Mouse (Mus musculus): ENCODE measurements around the gene Smim24.

The Smim24 gene

DNA sequence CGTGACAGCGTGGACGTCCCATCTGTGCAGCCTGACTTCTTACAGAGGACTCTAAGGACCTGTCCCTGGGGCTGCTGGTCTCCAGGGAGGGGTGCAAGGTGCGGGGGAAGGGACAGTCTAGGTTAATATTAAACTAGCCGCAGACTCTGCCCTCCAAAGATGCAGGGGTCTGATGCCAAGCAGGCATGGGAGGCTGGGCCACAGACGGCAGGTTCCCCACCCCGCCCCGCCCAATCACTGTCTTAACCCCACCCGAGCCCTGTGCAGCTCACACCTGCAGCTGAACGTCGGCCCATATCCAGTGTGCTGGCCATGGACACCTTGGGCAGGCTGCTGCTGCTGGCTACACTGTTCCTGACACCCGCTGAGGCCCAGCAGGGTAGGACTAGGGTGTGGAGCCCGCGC lies at the start of gene Smim24:
Smim24 (plus strand) TSS at position 271 of the 405 bp plus-strand sequence.
- DNase-seq (ENCODE audit: low read depth, low spot score): no peak

DNA sequence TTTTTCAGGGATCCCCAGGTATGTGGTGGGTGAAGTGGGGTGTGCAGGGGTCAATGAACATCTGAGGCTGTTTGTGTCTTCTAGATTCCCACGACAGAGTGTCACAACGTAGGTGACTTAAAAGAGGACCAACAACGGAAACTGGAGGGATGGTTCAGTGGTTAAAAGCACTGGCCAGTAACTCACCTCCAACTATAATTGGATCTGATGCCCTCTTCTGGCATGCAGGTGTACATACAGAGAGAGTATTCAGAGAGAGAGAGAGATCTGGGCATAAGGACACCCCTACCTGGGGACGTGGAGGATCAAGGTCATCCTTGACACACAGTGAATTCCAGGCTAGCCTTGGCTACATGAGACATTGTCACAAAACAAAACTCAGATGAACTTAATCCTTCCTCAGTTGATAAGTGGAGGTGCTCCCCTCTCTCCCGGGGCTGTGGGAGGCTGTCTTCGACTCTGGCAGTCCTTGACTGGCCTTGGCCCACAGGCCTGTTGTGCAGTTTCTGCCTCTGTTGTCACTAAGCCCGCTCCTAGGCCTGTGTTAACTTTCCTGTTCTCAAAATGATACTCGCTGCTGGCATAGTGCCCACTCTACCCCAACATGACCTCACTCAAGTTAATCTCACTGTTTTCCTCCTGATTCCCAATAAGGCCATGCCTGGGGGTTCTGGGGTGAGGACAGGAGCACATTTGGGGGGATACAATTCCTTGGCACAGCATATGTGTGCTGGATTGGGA lies 48.3 kb upstream of the Smim24 start:
- no peak for DNase-seq (ENCODE audit: low read depth, low spot score)

- DNase-seq (ENCODE audit: low read depth, low spot score): no peak
Observed at GRCm38 (mm10) chr10:81345162-81345534, 47.7 kb upstream of the Smim24 start.

DNA sequence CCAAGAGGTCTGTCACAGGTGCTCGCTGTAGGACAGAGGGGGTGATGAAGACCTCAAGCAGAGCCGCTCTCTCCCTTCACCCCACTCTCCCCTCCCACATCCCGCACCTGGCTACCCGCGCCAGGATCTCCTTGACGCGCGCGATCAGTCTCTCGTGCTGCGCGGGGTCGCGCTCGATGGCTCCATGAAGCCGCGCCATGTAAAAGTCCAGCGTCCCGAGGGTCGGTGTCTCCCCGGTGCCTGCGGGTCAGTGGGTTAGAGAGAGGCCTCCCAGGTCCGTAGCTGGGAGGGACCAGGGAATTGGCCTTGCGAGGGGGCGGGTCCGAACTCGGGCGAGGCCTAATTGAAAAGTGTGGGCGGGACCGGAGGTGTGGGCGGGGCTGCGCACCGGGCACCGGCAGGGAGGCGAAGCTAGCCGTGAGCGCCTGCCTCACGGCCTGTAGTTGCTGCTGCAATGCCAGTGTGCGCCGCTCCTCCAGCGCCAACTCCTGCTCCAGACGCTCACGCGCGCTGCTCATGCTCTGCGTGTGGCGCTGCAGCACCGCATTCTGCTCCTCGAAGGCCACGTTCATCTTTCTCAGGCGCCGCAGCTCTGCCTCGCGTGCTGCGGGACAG lies 46.3 kb upstream of the Smim24 start:
- DNase-seq (ENCODE audit: low read depth, low spot score): no peak

- no peak for DNase-seq (ENCODE audit: low read depth, low spot score)
Observed at GRCm38 (mm10) chr10:81349146-81349545, 43.7 kb upstream of the Smim24 start.

GRCm38 (mm10) chr10:81349961-81350350 lies 42.9 kb upstream of the Smim24 start:
- DNase-seq (ENCODE audit: low read depth, low spot score): no peak

GRCm38 (mm10) chr10:81350351-81351063 lies 42.3 kb upstream of the Smim24 start, which contains the start of gene Hmg20b:
Gene Hmg20b, minus strand, starts transcription at chr10:81350480.
- peak; percentile 97 for DNase-seq (ENCODE audit: low read depth, low spot score)

DNA sequence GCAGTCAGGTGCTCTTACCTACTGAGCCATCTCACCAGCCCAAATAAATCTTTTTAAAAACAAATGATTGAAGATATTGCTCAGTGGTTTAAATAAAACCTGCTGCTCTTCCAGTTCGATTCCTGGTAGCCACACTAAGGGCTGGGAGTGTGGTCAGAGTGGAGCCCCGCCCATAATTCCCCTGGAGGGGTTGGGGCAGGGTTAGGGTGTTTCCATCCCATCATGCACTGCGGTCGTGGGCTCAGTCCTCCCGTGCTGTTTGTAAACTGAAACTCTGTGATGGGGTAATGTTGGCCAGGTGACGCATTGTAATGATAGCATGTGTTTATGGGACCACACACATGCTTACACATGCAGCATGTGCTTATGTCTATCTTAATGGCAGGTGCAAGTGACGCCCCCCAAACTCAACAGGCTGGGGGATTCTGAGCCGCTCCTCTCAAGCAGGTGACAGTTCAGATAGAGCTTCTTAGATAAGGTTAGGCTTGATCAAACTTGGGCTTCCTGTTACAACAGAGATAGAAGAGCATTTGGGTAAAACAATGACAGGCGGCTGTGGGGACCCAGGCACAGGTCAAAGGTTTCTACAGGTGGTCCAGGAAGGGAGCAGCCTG lies 41.1 kb upstream of the Smim24 start:
- no peak for DNase-seq (ENCODE audit: low read depth, low spot score)

DNA sequence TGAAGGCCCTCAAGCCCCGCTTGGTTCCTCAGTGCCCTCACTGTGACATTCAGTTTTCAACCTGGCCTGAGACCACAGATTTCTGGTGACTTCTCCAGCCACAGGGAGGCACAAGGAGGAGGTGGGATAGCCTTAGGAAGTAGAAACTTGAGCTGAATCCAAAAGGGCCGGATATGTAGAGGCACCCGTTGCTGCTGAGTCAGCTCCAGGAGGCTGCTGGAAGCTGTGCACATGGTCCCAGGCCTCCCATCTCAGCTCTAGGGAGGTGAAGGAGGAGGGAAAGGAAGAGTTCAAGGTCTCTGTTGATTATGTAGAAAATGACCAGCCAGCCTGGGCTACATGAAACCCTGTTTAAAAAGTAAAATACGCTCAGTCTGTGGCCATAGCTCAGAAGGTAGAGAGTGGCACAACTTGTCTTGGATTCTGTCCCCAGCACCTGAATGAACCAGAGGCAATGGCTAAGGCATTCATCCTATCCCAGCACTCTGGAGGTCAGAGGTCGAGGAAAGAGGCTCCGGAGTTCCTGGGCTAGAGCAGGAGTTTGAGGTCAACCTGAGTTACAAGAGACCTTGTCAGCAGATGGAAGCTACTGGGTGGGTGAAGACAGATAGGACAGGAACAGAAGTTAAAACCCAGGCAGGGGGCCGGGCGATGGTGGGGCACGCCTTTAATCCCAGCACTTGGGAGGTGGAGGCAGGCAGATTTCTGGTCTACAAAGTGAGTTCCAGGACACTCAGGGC lies 37.9 kb upstream of the Smim24 start:
- DNase-seq (ENCODE audit: low read depth, low spot score): no peak

DNA sequence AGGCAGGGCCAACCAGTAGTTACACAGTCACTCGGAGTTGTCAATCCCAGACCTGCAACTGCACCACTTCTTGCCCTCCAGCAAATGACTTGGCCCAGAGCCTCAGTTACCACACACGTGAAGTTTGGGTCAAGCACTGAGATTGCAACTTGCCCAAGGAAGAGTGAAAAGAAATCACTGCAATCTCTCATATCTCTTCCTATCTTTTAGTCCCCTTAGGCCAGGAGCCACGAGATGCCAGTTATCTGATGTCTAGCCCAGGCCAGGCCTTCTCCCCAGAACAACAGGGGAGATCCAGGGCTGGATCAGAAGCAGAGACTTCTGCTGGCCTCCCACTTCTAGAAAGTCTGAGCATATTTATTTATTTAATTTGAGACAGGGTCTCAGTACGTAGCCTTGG lies 37.3 kb upstream of the Smim24 start:
- no peak for DNase-seq (ENCODE audit: low read depth, low spot score)

DNA sequence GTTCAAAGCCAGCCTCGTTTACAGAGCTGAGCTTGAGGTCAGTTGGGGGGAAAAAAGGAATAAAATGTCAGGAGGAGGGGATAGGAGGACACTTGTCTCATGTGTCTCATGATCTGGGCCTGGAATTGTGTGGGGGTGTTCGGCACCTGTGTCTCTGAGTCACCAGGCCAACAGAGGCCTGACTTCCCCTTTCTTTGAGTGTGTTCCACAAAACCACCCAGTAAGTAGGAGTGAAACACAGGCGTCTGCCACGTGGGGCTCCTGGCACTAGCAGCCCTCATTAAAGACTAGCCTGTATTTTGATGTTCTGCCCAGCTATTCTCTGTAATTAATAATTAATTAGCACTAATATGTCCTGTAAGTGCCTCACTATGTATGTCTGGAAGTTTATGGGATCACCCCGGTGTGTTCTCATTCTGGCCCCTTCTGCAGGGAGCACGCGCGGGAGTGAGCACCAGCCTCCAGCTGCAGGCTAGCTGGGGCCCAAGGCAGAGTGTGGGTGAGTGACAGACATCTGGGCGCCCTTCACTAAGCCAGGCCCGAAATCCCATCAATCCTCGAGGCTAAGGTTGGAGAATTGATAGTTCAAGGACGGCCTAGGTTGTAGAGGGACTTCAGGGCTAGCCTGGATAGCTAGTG lies 36.4 kb upstream of the Smim24 start:
- no peak for DNase-seq (ENCODE audit: low read depth, low spot score)

DNA sequence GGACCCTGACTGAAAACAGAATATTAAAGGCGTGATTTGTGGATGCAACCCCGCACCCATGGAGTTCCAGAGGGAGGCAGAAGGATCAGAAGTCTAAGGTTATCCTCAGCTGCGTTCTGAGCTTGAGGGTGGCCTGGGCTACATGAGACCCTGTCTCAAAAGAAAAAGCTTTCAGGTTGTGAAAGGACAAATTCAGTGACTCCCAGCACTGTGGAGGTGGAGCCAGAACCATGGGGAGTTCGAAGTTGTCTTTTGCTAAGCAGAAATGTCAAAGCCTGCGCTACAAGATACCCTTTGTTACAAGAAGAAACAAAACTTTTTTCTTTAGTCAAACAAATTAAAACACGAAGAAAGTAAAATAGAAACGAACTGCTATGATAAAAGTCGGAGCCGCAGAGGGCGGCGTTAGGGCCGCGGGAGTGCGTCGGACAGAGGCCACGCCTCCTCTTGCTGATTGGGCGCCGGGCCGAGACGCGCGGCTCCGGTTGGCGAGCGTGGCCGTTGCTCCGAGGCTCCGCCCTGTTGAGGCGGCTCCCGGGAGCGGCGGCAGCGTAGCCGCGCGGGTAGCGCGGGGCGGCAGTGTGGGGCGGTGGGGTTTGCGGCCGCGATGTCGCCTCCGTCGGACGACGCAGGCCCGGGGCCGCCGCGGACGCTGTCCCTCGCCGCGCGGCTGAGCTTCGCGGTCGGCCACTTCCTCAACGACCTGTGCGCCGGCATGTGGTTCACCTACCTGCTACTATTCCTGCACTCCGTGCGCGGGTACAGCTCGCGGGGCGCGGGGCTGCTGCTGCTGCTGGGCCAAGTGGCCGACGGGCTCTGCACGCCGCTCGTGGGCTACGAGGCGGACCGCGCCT lies 35.6 kb upstream of the Smim24 start, which contains the start of gene Mfsd12:
Mfsd12 (plus strand) TSS at position 501 of the 854 bp plus-strand sequence.
- DNase-seq (ENCODE audit: low read depth, low spot score): peak; percentile 84

- no peak for DNase-seq (ENCODE audit: low read depth, low spot score)
Observed at GRCm38 (mm10) chr10:81358209-81358608, 34.6 kb upstream of the Smim24 start.

DNA sequence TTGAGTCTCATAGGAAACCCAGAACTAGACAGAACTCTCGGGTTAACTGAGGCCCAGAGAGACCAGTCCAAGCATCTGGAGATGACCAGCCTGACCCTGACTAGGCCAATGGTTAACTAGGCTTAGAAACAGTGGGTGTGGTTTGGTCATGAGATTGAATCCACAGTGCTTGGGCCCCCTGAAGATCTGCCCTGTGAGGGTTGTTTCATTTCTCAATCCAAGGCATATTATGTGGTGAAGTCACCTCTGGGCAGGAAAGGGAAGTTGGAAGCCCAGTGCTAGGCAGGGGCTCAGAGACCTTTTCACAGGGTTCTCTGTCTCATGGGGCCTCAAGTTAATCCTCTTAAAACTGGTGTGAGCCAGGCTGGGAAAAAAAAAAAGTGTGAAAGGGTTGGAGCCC lies 34.0 kb upstream of the Smim24 start:
- no peak for DNase-seq (ENCODE audit: low read depth, low spot score)

DNA sequence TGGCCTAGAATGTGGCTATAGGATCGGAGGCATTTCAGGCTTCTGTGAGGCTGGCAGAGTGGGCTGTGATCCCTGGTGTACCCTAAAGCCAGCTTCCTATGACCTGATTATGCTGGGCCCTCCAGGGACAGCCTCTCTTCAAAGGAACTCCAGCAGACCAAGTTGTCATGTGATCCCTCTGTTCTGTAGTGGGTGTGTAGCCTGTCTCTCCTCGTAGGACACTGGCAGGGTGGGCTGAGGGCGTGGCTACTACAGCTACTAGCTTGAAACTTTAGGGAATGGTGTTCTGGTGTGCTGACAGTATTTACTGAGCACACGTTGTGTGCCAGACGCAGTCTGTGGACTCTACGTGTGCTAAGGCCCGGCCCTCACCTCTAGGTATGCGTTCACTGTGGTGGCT lies 32.1 kb upstream of the Smim24 start:
- no peak for DNase-seq (ENCODE audit: low read depth, low spot score)

- DNase-seq (ENCODE audit: low read depth, low spot score): no peak
Observed at GRCm38 (mm10) chr10:81362336-81362949, 30.4 kb upstream of the Smim24 start.

GRCm38 (mm10) chr10:81363436-81364346 lies 29.2 kb upstream of the Smim24 start:
- DNase-seq (ENCODE audit: low read depth, low spot score): no peak

- DNase-seq (ENCODE audit: low read depth, low spot score): no peak
Observed at GRCm38 (mm10) chr10:81364666-81365065, 28.2 kb upstream of the Smim24 start.

DNA sequence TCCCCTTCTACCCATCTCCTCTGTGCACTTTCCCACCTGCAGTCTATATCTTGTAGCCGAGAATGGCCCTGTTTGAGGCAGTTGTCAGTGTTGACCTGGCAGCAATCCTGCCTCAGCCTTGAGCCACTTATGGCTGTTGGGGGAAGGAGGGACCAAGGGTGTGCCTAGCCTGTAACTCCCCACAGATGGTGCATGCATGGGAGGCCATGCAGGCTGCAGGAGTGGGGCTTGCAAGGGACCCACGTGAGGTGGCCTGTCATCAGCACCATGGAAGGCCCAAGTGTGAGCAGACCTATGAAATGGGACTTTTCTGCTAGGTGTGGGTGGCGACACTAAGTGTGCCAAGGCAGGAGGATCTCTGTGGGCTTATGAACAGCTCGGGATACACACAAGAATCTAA lies 27.8 kb upstream of the Smim24 start:
- no peak for DNase-seq (ENCODE audit: low read depth, low spot score)

All from skeletal muscle tissue, adult 2 months (tissue).